Mouse (Mus musculus) bone marrow macrophage, adult 2 months (primary cell): ENCODE results near the gene Rabgap1.

Experiments
- CTCF ChIP-seq: IDR thresholded peaks from 2 replicates; pipeline ENCODE4 v1.5.1; 2012; ENCODE audit warnings: low read depth, mild to moderate bottlenecking, low read length, moderate library complexity
- POLR2A ChIP-seq: IDR thresholded peaks from 2 replicates; pipeline ENCODE4 v1.6.1; 2012; ENCODE audit warnings: mild to moderate bottlenecking, low read depth, low read length, borderline replicate concordance

DNA sequence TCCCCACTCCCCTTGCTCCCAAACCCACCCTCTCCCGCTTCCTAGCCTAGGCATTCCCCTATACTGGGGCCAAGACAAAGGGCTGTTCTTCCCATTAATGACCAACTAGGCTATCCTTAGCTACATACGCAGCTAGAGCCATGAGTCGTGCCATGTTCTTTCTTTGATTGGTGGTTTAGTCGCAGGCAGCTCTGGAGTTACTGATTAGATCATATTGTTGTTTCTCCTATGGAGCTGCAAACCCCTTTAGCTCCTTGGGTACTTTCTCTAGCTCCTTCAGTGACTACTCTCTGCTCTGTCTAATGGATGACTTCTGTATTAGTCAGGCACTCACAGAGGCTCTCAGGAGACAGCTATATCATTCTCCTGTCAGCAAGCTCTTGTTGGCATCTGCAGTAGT, 54.2 kb downstream of the Rabgap1 start:
- no peak for TF ChIP-seq POLR2A
- TF ChIP-seq CTCF = no peak
